Mouse (Mus musculus) forebrain, embryonic 10.5 days (tissue): ENCODE measurements around the gene Tgfbr3l. TPM values are rescaled to one million over a fixed set of nuclear protein-coding genes. Genes with fewer than 3 reads are reported as not detected.

Source experiments
- DNase-seq: peaks from one replicate; pipeline ENCODE4 v3.0.0-alpha.2; 2017; ENCODE audit warnings: low spot score; ENCODE audit errors: extremely low spot score
- H3K27ac ChIP-seq: fragments of 300-500 bp; sonication (generic); 2 replicates; pipeline ENCODE4 v1.5.1; 2016; ENCODE audit warnings: mild to moderate bottlenecking
- H3K27me3 ChIP-seq: fragments of 300-500 bp; sonication (generic); 2 replicates; pipeline ENCODE4 v1.6.1; 2016; ENCODE audit warnings: mild to moderate bottlenecking; ENCODE audit not compliant: poor library complexity, severe bottlenecking
- H3K36me3 ChIP-seq: fragments of 300-500 bp; sonication (generic); replicated peaks from 2 replicates; pipeline ENCODE4 v1.6.1; 2016; ENCODE audit warnings: mild to moderate bottlenecking, moderate library complexity
- H3K4me1 ChIP-seq: fragments of 300-500 bp; sonication (generic); 2 replicates; pipeline ENCODE4 v1.6.1; 2016
- H3K4me3 ChIP-seq: fragments of 300-500 bp; sonication (generic); 2 replicates; pipeline ENCODE4 v1.5.1; 2016; ENCODE audit warnings: mild to moderate bottlenecking, moderate library complexity
- H3K9me3 ChIP-seq: fragments of 300-500 bp; sonication (generic); 2 replicates; pipeline ENCODE4 v1.6.1; 2016; ENCODE audit warnings: mild to moderate bottlenecking, moderate library complexity
- WGBS: fragments of 180-500 bp; shearing (Covaris S2); methylation state at CpG from one replicate; pipeline ENCODE4 v1.1.7; 2016; 5-methylcytosine and 5-hydroxymethylcytosine counted together
- polyA plus RNA-seq: library from polyadenylated mRNA; unstranded; fragments of >200 nt; fragmentation: Nextera tagmentation; extraction: Ambion mirVana; gene quantifications from 2 replicates; pipeline ENCODE4 v1.2.1, GENCODE M21; 2016

Gene Tgfbr3l
- polyA plus RNA-seq, result 2.5 and 4.1 TPM in 2 replicates

- WGBS, result 82% methylated on average over 15 of the region's 15 CpGs
- no peak for DNase-seq
- H3K36me3 ChIP-seq, result peaks cover 61% of the 10 kb centered on the region
- H3K27ac ChIP-seq, result peak within 1 kb of the TSS; percentile 60; the same call in 1 of the 2 replicates
- H3K9me3 ChIP-seq, result 0 out of 2 replicates have a peak, but pooled peaks cover 2% of the 10 kb centered on the region
- peaks cover 35% of the 10 kb centered on the region for H3K4me1 ChIP-seq
- H3K27me3 ChIP-seq, result peaks cover 30% of the 10 kb centered on the region
- peak within 1 kb of the TSS; percentile 6; the same call in 1 of the 2 replicates for H3K4me3 ChIP-seq
These were observed at the start of gene Tgfbr3l for GRCm38 (mm10) chr8:4247951-4248540. Tgfbr3l (plus strand) TSS chr8:4248214.

GRCm38 (mm10) chr8:4201321-4201720, 46.7 kb upstream of the Tgfbr3l start:
- no peak overlapping the region for H3K4me3 ChIP-seq
- DNase-seq, result no peak
- no peaks in the 10 kb centered on the region for H3K36me3 ChIP-seq
- H3K27me3 ChIP-seq, result peaks cover 44% of the 10 kb centered on the region
- no peak overlapping the region for H3K27ac ChIP-seq
- WGBS, result 58% methylated on average over 2 of the region's 2 CpGs
- no peaks in the 10 kb centered on the region for H3K9me3 ChIP-seq
- peaks cover 11% of the 10 kb centered on the region for H3K4me1 ChIP-seq

GRCm38 (mm10) chr8:4205246-4206123, 42.5 kb upstream of the Tgfbr3l start:
- H3K36me3 ChIP-seq, result peaks cover 17% of the 10 kb centered on the region
- peaks cover 66% of the 10 kb centered on the region for H3K27me3 ChIP-seq
- H3K4me1 ChIP-seq, result peaks cover 21% of the 10 kb centered on the region
- no peak overlapping the region for H3K27ac ChIP-seq
- no peak for DNase-seq
- peak overlapping the region; percentile 36 for H3K4me3 ChIP-seq
- H3K9me3 ChIP-seq, result peaks cover 6% of the 10 kb centered on the region; the same call in 1 of the 2 replicates
- 8% methylated on average over 38 of the region's 38 CpGs for WGBS

GRCm38 (mm10) chr8:4206182-4207015, 41.6 kb upstream of the Tgfbr3l start:
- peak; percentile 37 for DNase-seq
- H3K27me3 ChIP-seq, result peaks cover 66% of the 10 kb centered on the region

GRCm38 (mm10) chr8:4207016-4207350, 41.0 kb upstream of the Tgfbr3l start:
- Histone ChIP-seq H3K27me3 (peaks cover 66% of the 10 kb centered on the region), H3K27ac (no peak overlapping the region), H3K4me3 (no peak overlapping the region), H3K9me3 (peaks cover 6% of the 10 kb centered on the region; the same call in 1 of the 2 replicates), H3K36me3 (peaks cover 26% of the 10 kb centered on the region), H3K4me1 (peaks cover 21% of the 10 kb centered on the region)
- DNase-seq, result no peak
- 50% methylated on average over 2 of the region's 2 CpGs for WGBS

More at GRCm38 (mm10) chr8:4206182-4207015, 41.6 kb upstream of the Tgfbr3l start:
- H3K4me3 ChIP-seq, result peak overlapping the region; percentile 36
- H3K9me3 ChIP-seq, result peaks cover 6% of the 10 kb centered on the region; the same call in 1 of the 2 replicates
- peaks cover 21% of the 10 kb centered on the region for H3K4me1 ChIP-seq
- 7% methylated on average over 43 of the region's 44 CpGs for WGBS
- no peak overlapping the region for H3K27ac ChIP-seq
- peaks cover 26% of the 10 kb centered on the region for H3K36me3 ChIP-seq

- Histone ChIP-seq H3K27ac (no peak overlapping the region), H3K27me3 (peaks cover 60% of the 10 kb centered on the region), H3K4me1 (peaks cover 50% of the 10 kb centered on the region), H3K4me3 (no peak overlapping the region), H3K36me3 (peaks cover 35% of the 10 kb centered on the region), H3K9me3 (peaks cover 6% of the 10 kb centered on the region; the same call in 1 of the 2 replicates)
- 81% methylated on average over 6 of the region's 6 CpGs for WGBS
- no peak for DNase-seq
These were observed 36.9 kb upstream of the Tgfbr3l start for GRCm38 (mm10) chr8:4211097-4211496.

GRCm38 (mm10) chr8:4212809-4213209, 35.2 kb upstream of the Tgfbr3l start:
- H3K27me3 ChIP-seq, result peaks cover 60% of the 10 kb centered on the region
- whole genome bisulfite sequencing, result 1% methylated on average over 25 of the region's 25 CpGs

GRCm38 (mm10) chr8:4213210-4214005, 34.6 kb upstream of the Tgfbr3l start:
- WGBS, result 2% methylated on average over 18 of the region's 18 CpGs
- H3K27me3 ChIP-seq, result peaks cover 60% of the 10 kb centered on the region

More at GRCm38 (mm10) chr8:4212809-4213209, 35.2 kb upstream of the Tgfbr3l start:
- H3K4me1 ChIP-seq, result peaks cover 54% of the 10 kb centered on the region
- peak overlapping the region; percentile 81 for H3K27ac ChIP-seq
- H3K36me3 ChIP-seq, result peaks cover 35% of the 10 kb centered on the region
- peaks cover 6% of the 10 kb centered on the region; the same call in 1 of the 2 replicates for H3K9me3 ChIP-seq
- DNase-seq, result peak; percentile 53
- H3K4me3 ChIP-seq, result peak overlapping the region; percentile 49

GRCm38 (mm10) chr8:4214006-4214980, 33.7 kb upstream of the Tgfbr3l start:
- Histone ChIP-seq H3K27me3 (peaks cover 62% of the 10 kb centered on the region), H3K4me1 (peaks cover 55% of the 10 kb centered on the region), H3K36me3 (peaks cover 30% of the 10 kb centered on the region), H3K9me3 (peaks cover 6% of the 10 kb centered on the region; the same call in 1 of the 2 replicates), H3K4me3 (peak overlapping the region; percentile 49), H3K27ac (peak overlapping the region; percentile 81)
- 11% methylated on average over 33 of the region's 33 CpGs for WGBS
- DNase-seq, result peak; percentile 55

More at GRCm38 (mm10) chr8:4213210-4214005, 34.6 kb upstream of the Tgfbr3l start:
- Histone ChIP-seq H3K9me3 (peaks cover 6% of the 10 kb centered on the region; the same call in 1 of the 2 replicates), H3K4me1 (peaks cover 55% of the 10 kb centered on the region), H3K36me3 (peaks cover 35% of the 10 kb centered on the region), H3K4me3 (peak overlapping the region; percentile 49), H3K27ac (peak overlapping the region; percentile 81)
- peak; percentile 64 for DNase-seq

GRCm38 (mm10) chr8:4216296-4216695, 31.7 kb upstream of the Tgfbr3l start:
- peaks cover 10% of the 10 kb centered on the region for H3K36me3 ChIP-seq
- H3K27me3 ChIP-seq, result peaks cover 62% of the 10 kb centered on the region
- 5% methylated on average over 18 of the region's 18 CpGs for WGBS
- H3K4me1 ChIP-seq, result peaks cover 55% of the 10 kb centered on the region
- H3K4me3 ChIP-seq, result peak overlapping the region; percentile 72
- H3K9me3 ChIP-seq, result no peaks in the 10 kb centered on the region
- peak overlapping the region; percentile 95 for H3K27ac ChIP-seq
- peak; percentile 24 for DNase-seq
